Mouse (Mus musculus): ENCODE measurements around the gene Nipal1. TPM values are rescaled to one million over a fixed set of nuclear protein-coding genes. Genes with fewer than 3 reads are reported as not detected.

Gene Nipal1
- total and polyA plus RNA-seq, 2 experiments from 2014 or later: 0.31 to 0.60 TPM

DNA sequence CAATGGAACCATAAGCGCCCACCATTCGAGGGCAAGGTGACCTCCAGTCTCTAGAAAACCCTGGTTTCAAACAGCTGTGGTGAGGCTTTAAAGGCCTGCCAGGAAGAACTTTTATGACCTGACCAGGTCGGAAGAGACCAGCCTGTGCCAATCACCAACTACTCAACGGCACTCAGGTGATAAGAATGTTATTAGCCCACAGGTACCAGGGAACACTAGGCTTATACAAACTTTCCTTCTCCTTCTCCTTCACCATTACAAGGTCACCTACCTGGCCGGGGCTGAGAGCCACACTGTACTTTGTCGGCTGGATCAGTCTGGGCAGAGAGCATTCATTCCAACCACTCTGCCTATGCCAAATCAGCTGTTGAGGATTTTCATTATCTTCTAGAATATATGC, 33.9 kb downstream of the Nipal1 start:
- H3K9ac ChIP-seq (replicated peaks; ENCODE audit: low read length): no peak overlapping the region
- no peak overlapping the region for H3K4me3 ChIP-seq (ENCODE audit: low read length)
- no peaks in the 10 kb centered on the region for H3K9me3 ChIP-seq (ENCODE audit: low read length)
- no peak overlapping the region for H3K4me2 ChIP-seq (ENCODE audit: low read depth, low read length)
- ATAC-seq (no peak), DNase-seq (ENCODE audit: low spot score) (no peak)
- H3K36me3 ChIP-seq (ENCODE audit: insufficient read depth, low read length): no peaks in the 10 kb centered on the region
- no peak for TF ChIP-seq CTCF (IDR thresholded peaks at IDR 0.05; ENCODE audit: low read depth)
- H3K27ac ChIP-seq: no peak overlapping the region
- WGBS: 89% methylated on average over 6 of the region's 6 CpGs
- no peaks in the 10 kb centered on the region for H3K4me1 ChIP-seq (ENCODE audit: insufficient read depth, low read length)
- H3K27me3 ChIP-seq (ENCODE audit: insufficient read depth, low read length): no peaks in the 10 kb centered on the region

DNA sequence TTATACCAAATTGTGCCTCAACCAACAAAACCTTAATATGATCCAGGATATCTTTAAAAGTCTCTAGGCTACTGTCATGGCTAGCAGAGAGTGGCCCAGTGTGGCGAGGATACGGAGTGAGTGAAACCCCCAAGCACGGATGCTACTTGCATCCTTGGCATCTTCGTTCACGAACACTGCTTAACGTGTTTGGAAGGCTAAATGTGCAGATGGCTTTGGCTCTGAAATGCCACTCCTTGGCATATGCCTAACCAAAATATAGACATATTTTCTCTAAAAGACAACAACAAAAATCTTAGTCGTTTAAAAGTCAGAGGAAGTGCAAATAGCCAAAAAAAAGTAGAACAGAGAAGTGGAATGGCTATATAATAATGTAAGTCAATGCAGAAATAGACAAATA, 42.0 kb downstream of the Nipal1 start:
- WGBS: 82% methylated on average over 7 of the region's 7 CpGs
- Histone ChIP-seq H3K4me2 (ENCODE audit: low read depth, low read length) (no peak overlapping the region), H3K4me3 (ENCODE audit: low read length) (no peak overlapping the region), H3K27ac (no peak overlapping the region), H3K36me3 (ENCODE audit: insufficient read depth, low read length) (no peaks in the 10 kb centered on the region), H3K9me3 (ENCODE audit: low read length) (no peaks in the 10 kb centered on the region), H3K4me1 (ENCODE audit: insufficient read depth, low read length) (no peaks in the 10 kb centered on the region), H3K27me3 (ENCODE audit: insufficient read depth, low read length) (no peaks in the 10 kb centered on the region), H3K9ac (replicated peaks; ENCODE audit: low read length) (no peak overlapping the region)
- no peak for TF ChIP-seq CTCF (IDR thresholded peaks at IDR 0.05; ENCODE audit: low read depth)
- DNase-seq (ENCODE audit: low spot score) (no peak), ATAC-seq (no peak)

DNA sequence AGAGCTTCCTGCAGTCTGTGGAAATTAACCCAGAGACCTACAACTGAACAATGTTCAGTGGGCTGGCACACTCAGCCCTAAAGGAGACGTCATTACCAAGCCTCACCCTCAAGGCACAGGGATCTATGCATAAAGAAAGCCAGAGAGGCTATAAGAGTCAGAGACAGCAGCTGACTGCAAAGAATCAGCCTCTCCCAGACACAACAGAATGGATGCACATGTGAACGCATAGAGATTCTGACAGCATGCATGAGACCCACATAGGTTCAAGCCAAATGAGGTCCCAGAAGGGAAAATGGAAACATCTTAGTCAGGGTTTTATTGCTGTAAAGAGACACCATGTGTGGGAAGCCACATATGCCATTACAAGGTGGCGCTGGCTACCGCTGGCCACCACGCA, 42.9 kb downstream of the Nipal1 start:
- H3K27me3 ChIP-seq (ENCODE audit: insufficient read depth, low read length): no peaks in the 10 kb centered on the region
- ATAC-seq (no peak), DNase-seq (ENCODE audit: low spot score) (no peak)
- no peaks in the 10 kb centered on the region for H3K36me3 ChIP-seq (ENCODE audit: insufficient read depth, low read length)
- 78% methylated on average over 5 of the region's 5 CpGs for WGBS
- H3K4me2 ChIP-seq (ENCODE audit: low read depth, low read length): no peak overlapping the region
- H3K9me3 ChIP-seq (ENCODE audit: low read length): no peaks in the 10 kb centered on the region
- no peak overlapping the region for H3K27ac ChIP-seq
- no peak overlapping the region for H3K4me3 ChIP-seq (ENCODE audit: low read length)
- H3K4me1 ChIP-seq (ENCODE audit: insufficient read depth, low read length): no peaks in the 10 kb centered on the region
- no peak overlapping the region for H3K9ac ChIP-seq (replicated peaks; ENCODE audit: low read length)
- TF ChIP-seq CTCF (IDR thresholded peaks at IDR 0.05; ENCODE audit: low read depth): no peak

DNA sequence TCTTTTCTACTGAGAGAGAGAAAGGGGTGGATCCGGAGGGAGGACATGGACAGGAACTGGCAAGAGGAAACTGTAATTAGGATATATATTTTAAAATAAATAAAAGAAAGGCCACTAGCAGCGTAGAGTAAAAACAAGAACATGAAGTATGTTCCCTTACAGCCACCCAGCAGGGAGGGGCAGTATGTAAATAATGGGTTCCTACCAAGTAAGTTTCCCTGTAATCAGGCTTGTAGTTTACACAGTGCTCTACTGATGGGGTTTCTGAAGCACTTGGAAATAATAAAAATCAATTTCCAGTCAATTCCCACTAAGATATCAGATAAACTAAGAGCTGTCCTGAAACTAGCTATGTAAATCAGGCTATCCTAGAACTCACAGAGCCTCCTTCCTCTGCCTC, 47.1 kb downstream of the Nipal1 start:
- Histone ChIP-seq H3K4me1 (ENCODE audit: insufficient read depth, low read length) (peaks cover 5% of the 10 kb centered on the region; the same call in 1 of the 2 replicates), H3K27ac (no peak overlapping the region), H3K4me2 (ENCODE audit: low read depth, low read length) (no peak overlapping the region), H3K4me3 (ENCODE audit: low read length) (no peak overlapping the region), H3K9me3 (ENCODE audit: low read length) (no peaks in the 10 kb centered on the region), H3K9ac (replicated peaks; ENCODE audit: low read length) (no peak overlapping the region), H3K27me3 (ENCODE audit: insufficient read depth, low read length) (no peaks in the 10 kb centered on the region), H3K36me3 (ENCODE audit: insufficient read depth, low read length) (no peaks in the 10 kb centered on the region)
- TF ChIP-seq CTCF (IDR thresholded peaks at IDR 0.05; ENCODE audit: low read depth): no peak
- ATAC-seq (no peak), DNase-seq (ENCODE audit: low spot score) (no peak)
- WGBS: 92% methylated on average over 2 of the region's 2 CpGs

DNA sequence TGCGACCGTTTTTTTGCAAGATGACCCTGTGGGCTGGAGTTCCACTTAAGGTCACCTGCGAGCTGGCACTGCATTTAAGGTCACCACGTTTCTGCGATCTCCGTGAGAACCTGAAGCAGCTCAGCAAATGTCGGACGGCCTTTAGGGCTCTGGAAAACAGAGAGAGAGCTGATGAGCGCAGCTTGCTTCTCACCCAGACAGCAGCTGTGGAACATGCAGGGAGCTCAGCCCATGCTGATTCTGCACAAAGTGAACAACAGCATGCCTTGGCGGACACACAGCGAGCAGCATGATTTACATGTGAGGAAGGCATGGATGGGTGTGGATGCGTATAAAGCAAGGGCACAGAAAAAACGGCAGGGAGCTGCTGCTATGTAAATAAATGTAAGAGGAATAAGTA, 48.9 kb downstream of the Nipal1 start:
- Histone ChIP-seq H3K9me3 (ENCODE audit: low read length) (no peaks in the 10 kb centered on the region), H3K27me3 (ENCODE audit: insufficient read depth, low read length) (no peaks in the 10 kb centered on the region), H3K9ac (replicated peaks; ENCODE audit: low read length) (no peak overlapping the region), H3K27ac (0 out of 2 replicates have a peak overlapping the region, but pooled peaks have one; percentile 26), H3K4me2 (ENCODE audit: low read depth, low read length) (no peak overlapping the region), H3K4me1 (ENCODE audit: insufficient read depth, low read length) (peaks cover 5% of the 10 kb centered on the region; the same call in 1 of the 2 replicates), H3K36me3 (ENCODE audit: insufficient read depth, low read length) (no peaks in the 10 kb centered on the region), H3K4me3 (ENCODE audit: low read length) (no peak overlapping the region)
- 42% methylated on average over 13 of the region's 13 CpGs for WGBS
- no peak for TF ChIP-seq CTCF (IDR thresholded peaks at IDR 0.05; ENCODE audit: low read depth)
- peak; percentile 48 for DNase-seq (ENCODE audit: low spot score)
- ATAC-seq: no peak

DNA sequence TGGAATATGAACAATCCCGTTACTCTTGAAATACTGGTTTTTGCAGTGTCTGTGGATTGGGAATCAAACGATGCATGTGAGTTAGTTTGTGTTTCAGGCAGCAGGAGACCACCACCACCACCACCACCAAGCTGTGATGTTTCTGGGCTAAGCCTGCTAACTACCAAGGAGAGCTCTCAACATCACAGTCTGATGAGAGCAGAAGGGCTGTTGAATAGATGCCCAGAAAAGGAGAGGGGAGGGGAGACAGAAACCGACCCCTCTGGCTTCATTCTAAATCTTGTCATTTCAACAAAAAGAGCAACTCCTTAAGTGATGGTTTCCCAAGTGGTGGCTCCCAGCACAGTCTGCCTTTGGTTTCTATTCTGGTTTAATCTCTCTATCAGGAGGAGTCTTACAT, 50.7 kb downstream of the Nipal1 start:
- peak; percentile 84 for ATAC-seq
- H3K27ac ChIP-seq: peak overlapping the region; percentile 74; the same call in 1 of the 2 replicates

DNA sequence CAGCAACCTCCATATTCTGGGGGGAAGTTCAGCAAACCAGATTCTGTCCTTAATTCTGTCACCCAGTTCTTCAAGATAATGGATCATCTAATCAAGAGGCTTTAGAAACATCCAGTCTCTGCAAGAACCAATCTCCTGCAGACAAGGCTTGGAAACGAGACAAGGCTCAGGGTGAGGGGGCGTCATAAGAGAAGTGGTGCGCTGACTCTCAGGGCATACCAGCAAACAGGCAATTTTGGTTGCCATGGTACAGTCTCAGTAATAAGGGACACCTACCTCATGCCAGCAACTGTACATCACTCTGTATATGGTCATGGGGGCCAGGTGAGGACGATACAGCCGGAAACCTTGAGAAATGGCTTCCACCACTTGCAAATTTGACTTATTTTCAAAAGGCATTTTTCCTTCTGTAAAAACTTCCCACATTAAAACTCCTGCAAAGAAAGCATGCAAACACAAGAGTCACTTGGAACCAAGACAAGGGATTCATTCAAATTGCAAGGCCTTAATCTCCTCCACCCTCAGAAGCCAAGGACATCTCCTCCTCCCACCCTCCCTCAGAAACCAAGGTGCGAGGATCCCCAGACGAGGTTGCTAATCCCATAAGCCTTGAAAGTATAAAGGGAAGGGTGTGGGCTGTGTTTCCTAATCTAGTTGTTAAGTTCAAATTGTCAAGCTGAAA, 51.4 kb downstream of the Nipal1 start:
- ATAC-seq (peak; percentile 61), DNase-seq (ENCODE audit: low spot score) (peak; percentile 59)
- no peak for TF ChIP-seq CTCF (IDR thresholded peaks at IDR 0.05; ENCODE audit: low read depth)
- Histone ChIP-seq H3K27ac (peak overlapping the region; percentile 74), H3K4me3 (ENCODE audit: low read length) (no peak overlapping the region), H3K36me3 (ENCODE audit: insufficient read depth, low read length) (no peaks in the 10 kb centered on the region), H3K4me2 (ENCODE audit: low read depth, low read length) (no peak overlapping the region), H3K9me3 (ENCODE audit: low read length) (no peaks in the 10 kb centered on the region), H3K27me3 (ENCODE audit: insufficient read depth, low read length) (no peaks in the 10 kb centered on the region), H3K9ac (replicated peaks; ENCODE audit: low read length) (no peak overlapping the region), H3K4me1 (ENCODE audit: insufficient read depth, low read length) (peaks cover 5% of the 10 kb centered on the region; the same call in 1 of the 2 replicates)
- 47% methylated on average over 7 of the region's 7 CpGs for WGBS

More for the DNA sequence above, 50.7 kb downstream of the Nipal1 start:
- H3K9me3 ChIP-seq (ENCODE audit: low read length): no peaks in the 10 kb centered on the region
- peak; percentile 81 for DNase-seq (ENCODE audit: low spot score)
- H3K4me3 ChIP-seq (ENCODE audit: low read length): no peak overlapping the region
- H3K36me3 ChIP-seq (ENCODE audit: insufficient read depth, low read length): no peaks in the 10 kb centered on the region
- TF ChIP-seq CTCF (IDR thresholded peaks at IDR 0.05; ENCODE audit: low read depth): no peak
- H3K4me2 ChIP-seq (ENCODE audit: low read depth, low read length): no peak overlapping the region
- H3K4me1 ChIP-seq (ENCODE audit: insufficient read depth, low read length): peaks cover 5% of the 10 kb centered on the region; the same call in 1 of the 2 replicates
- 23% methylated on average over 3 of the region's 3 CpGs for WGBS
- no peaks in the 10 kb centered on the region for H3K27me3 ChIP-seq (ENCODE audit: insufficient read depth, low read length)
- H3K9ac ChIP-seq (replicated peaks; ENCODE audit: low read length): no peak overlapping the region
